Mouse (Mus musculus) liver, adult 2 months (tissue): ENCODE results near the gene H2-Q1.
"Not testable (repeated sequence)": the region's sequence is repeated elsewhere in the genome, so short reads cannot be mapped to it uniquely, and the experiment has no call there.

Source experiments
- CTCF ChIP-seq: fragments of 200-500 bp; IDR thresholded peaks from 2 replicates; pipeline ENCODE4 v1.5.1; 2011; ENCODE audit warnings: low read depth, low read length, control low read depth
- POLR2A ChIP-seq: fragments of 200-500 bp; IDR thresholded peaks from 2 replicates; pipeline ENCODE4 v1.6.1; 2011; ENCODE audit warnings: low read length, control low read depth; ENCODE audit not compliant: insufficient read depth; ENCODE audit errors: extremely low read depth

- peak; percentile 64 for TF ChIP-seq CTCF
- TF ChIP-seq POLR2A = not testable (repeated sequence)
Observed at GRCm38 (mm10) chr17:35295796-35296195, 24.4 kb upstream of the H2-Q1 start.
